Mouse (Mus musculus) E14TG2a.4 (cell line): ENCODE results near the gene Cacybp.

Experiments used
- CTCF ChIP-seq: conservative IDR thresholded peaks from 2 replicates; pipeline ENCODE4 v1.5.1; 2014; ENCODE audit warnings: low read length
- NANOG ChIP-seq: IDR thresholded peaks from 2 replicates; pipeline ENCODE4 v1.6.1; 2014; ENCODE audit warnings: borderline replicate concordance, low read length, mixed read lengths
- POU5F1 ChIP-seq: IDR thresholded peaks from 2 replicates; pipeline ENCODE4 v1.6.1; 2014; ENCODE audit warnings: low read length, borderline replicate concordance

- TF ChIP-seq CTCF (no peak), POU5F1 (no peak), NANOG (no peak)
Measured at GRCm38 (mm10) chr1:160240091-160240490, 27.4 kb upstream of the Cacybp start.
